ENCODE assay signal across 29 mouse cellular contexts in genomic region chr2:163895156-163895555, GRCm38 (mm10). TPM values are rescaled to one million over a fixed set of nuclear protein-coding genes. Genes with fewer than 3 reads are reported as not detected.
DNase-seq lines count a peak whose midpoint lies in the region; ATAC-seq and TF ChIP-seq lines count a peak whose summit lies in the region.
"Had no signal": no experiment of that assay in that cellular context is flagged by ENCODE, and none has a peak within 500 bp of the region (broad histone marks: within the 10 kb centered on the region; RNA-seq: fewer than 3 reads in every experiment).

No protein-coding gene starts in this region.

- peak; percentile 43 for DNase-seq in adrenal gland, postnatal 14 days
- no peak for DNase-seq in adrenal gland, adult 8-10 months
- no peak for DNase-seq in kidney, adult 11 months
- peak; percentile 38 for DNase-seq in kidney, postnatal 0 days (ENCODE audit: low spot score)
- no peak for DNase-seq in kidney, postnatal 4 days
- DNase-seq in natural killer cell, adult 2 months (ENCODE audit: low spot score in 2 of 2): no peak
- DNase-seq: adrenal gland, postnatal 10 days; adrenal gland, postnatal 36 days; B cell, adult 2 months; cerebellum, adult 11-12 months; cerebellum, adult 2 months; cerebellum, adult 9-10 months; cerebellum, postnatal 10 days; cerebellum, postnatal 25 days; forebrain, postnatal 0 days had no signal

- no peaks in the 10 kb centered on the region for H3K36me3 ChIP-seq in kidney, embryonic 15.5 days
- no peaks in the 10 kb centered on the region for H3K36me3 ChIP-seq in kidney, postnatal 0 days (ENCODE audit: insufficient read depth, low read length)
- H3K36me3 ChIP-seq in E14TG2a.4 (ENCODE audit: insufficient read depth, low read length): no peaks in the 10 kb centered on the region
- H3K36me3 ChIP-seq: embryonic facial prominence, embryonic 10.5 days; embryonic facial prominence, embryonic 12.5 days; forebrain, embryonic 15.5 days; G1E had no signal

- no peak overlapping the region for H3K9ac ChIP-seq in kidney, embryonic 15.5 days
- no peak overlapping the region for H3K9ac ChIP-seq in kidney, postnatal 0 days (ENCODE audit: low read depth, low read length)
- H3K9ac ChIP-seq: embryonic facial prominence, embryonic 12.5 days; forebrain, embryonic 13.5 days; forebrain, embryonic 15.5 days; forebrain, postnatal 0 days had no signal

- H3K27ac ChIP-seq in kidney, embryonic 15.5 days: peak overlapping the region; percentile 63
- H3K27ac ChIP-seq in kidney, postnatal 0 days: no peak overlapping the region
- H3K27ac ChIP-seq: embryonic facial prominence, embryonic 10.5 days; embryonic facial prominence, embryonic 12.5 days; forebrain, embryonic 13.5 days; forebrain, embryonic 15.5 days had no signal

- TF ChIP-seq CTCF in kidney, postnatal 0 days (IDR thresholded peaks at IDR 0.05; ENCODE audit: low read depth): no peak
- no peak for TF ChIP-seq CTCF in E14TG2a.4 (conservative IDR thresholded peaks at IDR 0.05; ENCODE audit: low read length)

- no peak overlapping the region for H3K4me3 ChIP-seq in kidney, embryonic 15.5 days (replicated peaks)
- no peak overlapping the region for H3K4me3 ChIP-seq in kidney, postnatal 0 days (replicated peaks; ENCODE audit: low read depth, low read length)
- H3K4me3 ChIP-seq in E14TG2a.4 (replicated peaks; ENCODE audit: low read length): peak overlapping the region; percentile 33
- H3K4me3 ChIP-seq: embryonic facial prominence, embryonic 10.5 days; embryonic facial prominence, embryonic 12.5 days; forebrain, embryonic 13.5 days; forebrain, embryonic 15.5 days had no signal

- WGBS in kidney, embryonic 15.5 days: 27% methylated on average over 2 of the region's 2 CpGs
- 22% methylated on average over 2 of the region's 2 CpGs for WGBS in kidney, postnatal 0 days

- H3K4me1 ChIP-seq in kidney, embryonic 15.5 days: peaks cover 11% of the 10 kb centered on the region
- no peaks in the 10 kb centered on the region for H3K4me1 ChIP-seq in kidney, postnatal 0 days (replicated peaks; ENCODE audit: insufficient read depth, low read length)
- H3K4me1 ChIP-seq in E14TG2a.4 (replicated peaks; ENCODE audit: low read depth, low read length): peaks cover 72% of the 10 kb centered on the region
- H3K4me1 ChIP-seq: embryonic facial prominence, embryonic 12.5 days had no signal

- no peaks in the 10 kb centered on the region for H3K27me3 ChIP-seq in kidney, embryonic 15.5 days
- no peaks in the 10 kb centered on the region for H3K27me3 ChIP-seq in kidney, postnatal 0 days (ENCODE audit: insufficient read depth, low read length)
- no peaks in the 10 kb centered on the region for H3K27me3 ChIP-seq in E14TG2a.4 (ENCODE audit: insufficient read depth, low read length)
- H3K27me3 ChIP-seq: embryonic facial prominence, embryonic 12.5 days; forebrain, embryonic 13.5 days; forebrain, embryonic 15.5 days had no signal

- H3K4me2 ChIP-seq in kidney, embryonic 15.5 days: no peak overlapping the region
- H3K4me2 ChIP-seq in kidney, postnatal 0 days (ENCODE audit: low read length): no peak overlapping the region
- H3K4me2 ChIP-seq: embryonic facial prominence, embryonic 12.5 days; forebrain, embryonic 13.5 days; forebrain, embryonic 15.5 days had no signal

- peak; percentile 70 for ATAC-seq in kidney, embryonic 15.5 days (replicated peaks; ENCODE audit: low FRiP score)
- no peak for ATAC-seq in kidney, postnatal 0 days (replicated peaks; ENCODE audit: low FRiP score, low read depth)
- ATAC-seq: activated CD4-positive, CD25-positive, alpha-beta regulatory T cell, adult 4 months; CD4-positive, CD25-positive, alpha-beta regulatory T cell, adult 4 months; forebrain, embryonic 13.5 days; forebrain, embryonic 15.5 days; forebrain, postnatal 0 days; Patski had no signal

- no peaks in the 10 kb centered on the region for H3K9me3 ChIP-seq in kidney, embryonic 15.5 days (replicated peaks)
- no peaks in the 10 kb centered on the region for H3K9me3 ChIP-seq in kidney, postnatal 0 days (replicated peaks; ENCODE audit: low read length)
- peaks cover 3% of the 10 kb centered on the region; the same call in 1 of the 2 replicates for H3K9me3 ChIP-seq in E14TG2a.4 (ENCODE audit: low read length)
- H3K9me3 ChIP-seq: embryonic facial prominence, embryonic 10.5 days; embryonic facial prominence, embryonic 12.5 days; forebrain, embryonic 13.5 days; forebrain, embryonic 15.5 days; G1E had no signal

RNA-seq across cellular contexts. Expression of gene Rims4, which starts 23.3 kb away (rescaled TPM):
- 72.1 and 92.7 TPM in 2 replicates for total RNA-seq in adrenal gland, postnatal 14 days (2021)
- 100 to 1,000 TPM in 2 of 4 experiments, 10 to 100 TPM in 2; 85.0 to 169 (median 121) TPM for total RNA-seq in adrenal gland, adult 8-10 months (2022)
- 1.0 and 1.6 TPM in 2 replicates for polyA plus RNA-seq in kidney, embryonic 15.5 days (2015; fragmentation: Nextera tagmentation; extraction: Ambion mirVana)
- polyA plus RNA-seq in kidney, postnatal 0 days (2015; fragmentation: Nextera tagmentation; extraction: Ambion mirVana): 0.33 and 0.50 TPM in 2 replicates
- total RNA-seq: CH12.LX had no signal
- polyA plus RNA-seq: activated CD4-positive, CD25-positive, alpha-beta regulatory T cell, adult 4 months; CD4-positive, CD25-positive, alpha-beta regulatory T cell, adult 4 months; G1E; Patski had no signal

RNA-seq across cellular contexts. Expression of gene Kcnk15, which starts 41.7 kb away (rescaled TPM):
- not detected in 2 replicates for total RNA-seq in adrenal gland, postnatal 14 days (2021)
- not detected for total RNA-seq in adrenal gland, adult 8-10 months (2022)
- not detected in 2 replicates for polyA plus RNA-seq in kidney, embryonic 15.5 days (2015; fragmentation: Nextera tagmentation; extraction: Ambion mirVana)
- not detected in 2 replicates for polyA plus RNA-seq in kidney, postnatal 0 days (2015; fragmentation: Nextera tagmentation; extraction: Ambion mirVana)
- total RNA-seq: adrenal gland, adult 18-20 months; adrenal gland, postnatal 10 days; adrenal gland, postnatal 36 days; CH12.LX; G1E had no signal
- polyA plus RNA-seq: activated CD4-positive, CD25-positive, alpha-beta regulatory T cell, adult 4 months; CD4-positive, CD25-positive, alpha-beta regulatory T cell, adult 4 months; embryonic facial prominence, embryonic 10.5 days; embryonic facial prominence, embryonic 12.5 days; embryonic facial prominence, embryonic 14.5 days; forebrain, embryonic 11.5 days; forebrain, embryonic 13.5 days; forebrain, embryonic 15.5 days; forebrain, postnatal 0 days; G1E; Patski had no signal

Comparison
In these comparisons a context has a peak if more than half of its experiments do, and no peak if none do; other contexts are left out.
1. DNase-seq: peak in adrenal gland, postnatal 14 days (single experiment) and kidney, postnatal 0 days (single experiment); none in adrenal gland, adult 8-10 months (single experiment), kidney, adult 11 months (single experiment), kidney, postnatal 4 days (0 of 2) and natural killer cell, adult 2 months (0 of 2).